Mouse (Mus musculus) midbrain, postnatal 0 days (tissue): Measurements from ENCODE around the gene Gprc5a. TPM values are rescaled to one million over a fixed set of nuclear protein-coding genes. Genes with fewer than 3 reads are reported as not detected.

ENCODE experiments used
- ATAC-seq: fragments of 200-750 bp; cut with Nextera tagmentation; 2 replicates; pipeline ENCODE4 v1.8.0; 2017; ENCODE audit warnings: moderate number of reproducible peaks, mild to moderate bottlenecking, moderate TSS enrichment, moderate library complexity; ENCODE audit not compliant: low FRiP score
- DNase-seq: peaks from one replicate; pipeline ENCODE4 v3.0.0-alpha.2; 2015; ENCODE audit warnings: low spot score
- H3K27ac ChIP-seq: fragments of 300-500 bp; sonication (generic); 2 replicates; pipeline ENCODE4 v1.5.1; 2014; ENCODE audit warnings: low read depth, mild to moderate bottlenecking, low read length, mixed read lengths
- H3K27me3 ChIP-seq: fragments of 300-500 bp; sonication (generic); 2 replicates; pipeline ENCODE4 v1.6.1; 2014; ENCODE audit warnings: low read length, control low read depth, mixed read lengths; ENCODE audit not compliant: insufficient read depth
- H3K36me3 ChIP-seq: fragments of 300-500 bp; sonication (generic); 2 replicates; pipeline ENCODE4 v1.6.1; 2014; ENCODE audit warnings: low read length, control low read depth, mixed read lengths; ENCODE audit not compliant: insufficient read depth
- H3K4me1 ChIP-seq: fragments of 300-500 bp; sonication (generic); 2 replicates; pipeline ENCODE4 v1.6.1; 2014; ENCODE audit warnings: mild to moderate bottlenecking, control low read depth, antibody characterized with exemption, low read length, mixed read lengths; ENCODE audit not compliant: insufficient read depth
- H3K4me2 ChIP-seq: fragments of 300-500 bp; sonication (generic); 2 replicates; pipeline ENCODE4 v1.6.1; 2014; ENCODE audit warnings: low read depth, mild to moderate bottlenecking, low read length, mixed read lengths; ENCODE audit not compliant: poor library complexity, severe bottlenecking
- H3K4me3 ChIP-seq: fragments of 300-500 bp; sonication (generic); 2 replicates; pipeline ENCODE4 v1.5.1; 2014; ENCODE audit warnings: low read depth, mild to moderate bottlenecking, low read length, moderate library complexity
- H3K9ac ChIP-seq: fragments of 300-500 bp; sonication (generic); replicated peaks from 2 replicates; pipeline ENCODE4 v1.6.1; 2014; ENCODE audit warnings: mild to moderate bottlenecking, low read length, moderate library complexity, mixed read lengths; ENCODE audit not compliant: poor library complexity, severe bottlenecking
- H3K9me3 ChIP-seq: fragments of 300-500 bp; sonication (generic); 2 replicates; pipeline ENCODE4 v1.6.1; 2016; ENCODE audit warnings: low read length, control low read depth
- CTCF ChIP-seq: IDR thresholded peaks from 2 replicates; pipeline ENCODE4 v1.5.1; 2016; ENCODE audit warnings: antibody characterized with exemption, mild to moderate bottlenecking
- WGBS: fragments of 180-500 bp; shearing (Covaris S2); extraction: QIAGEN DNeasy Blood & Tissue Kit; methylation state at CpG from one replicate; pipeline ENCODE4 v1.1.7; 2014; 5-methylcytosine and 5-hydroxymethylcytosine counted together
- polyA plus RNA-seq: library from polyadenylated mRNA; unstranded; fragments of >200 nt; fragmentation: Nextera tagmentation; extraction: Ambion mirVana; gene quantifications from 2 replicates; pipeline ENCODE4 v1.2.1, GENCODE M21; 2015
- total RNA-seq: library from RNA; depleted of rRNA; stranded (reverse); fragments of >200 nt; gene quantifications from 2 replicates; pipeline ENCODE4 v1.2.3, GENCODE M21; 2014; rRNA removed

Gene Gprc5a
- total RNA-seq: not detected in 2 replicates
- polyA plus RNA-seq: 0.21 and 0.49 TPM in 2 replicates

GRCm38 (mm10) chr6:135065236-135065957 is at the start of gene Gprc5a:
TSS of gene Gprc5a (plus strand) at chr6:135065651.
- H3K27ac ChIP-seq: no peak within 1 kb of the TSS; the same call in 1 of the 2 replicates
- TF ChIP-seq CTCF: no peak
- WGBS: 2% methylated on average over 44 of the region's 44 CpGs
- H3K36me3 ChIP-seq: no peaks in the 10 kb centered on the region
- peak; percentile 17 for DNase-seq
- H3K27me3 ChIP-seq: peaks cover 11% of the 10 kb centered on the region
- peak within 1 kb of the TSS; percentile 79 for H3K4me2 ChIP-seq
- H3K9me3 ChIP-seq: no peaks in the 10 kb centered on the region
- ATAC-seq: no peak
- H3K4me3 ChIP-seq: peak within 1 kb of the TSS; percentile 40
- peaks cover 3% of the 10 kb centered on the region; the same call in 1 of the 2 replicates for H3K4me1 ChIP-seq
- 0 out of 2 replicates have a peak within 1 kb of the TSS, but pooled peaks have one; percentile 39 for H3K9ac ChIP-seq

DNA sequence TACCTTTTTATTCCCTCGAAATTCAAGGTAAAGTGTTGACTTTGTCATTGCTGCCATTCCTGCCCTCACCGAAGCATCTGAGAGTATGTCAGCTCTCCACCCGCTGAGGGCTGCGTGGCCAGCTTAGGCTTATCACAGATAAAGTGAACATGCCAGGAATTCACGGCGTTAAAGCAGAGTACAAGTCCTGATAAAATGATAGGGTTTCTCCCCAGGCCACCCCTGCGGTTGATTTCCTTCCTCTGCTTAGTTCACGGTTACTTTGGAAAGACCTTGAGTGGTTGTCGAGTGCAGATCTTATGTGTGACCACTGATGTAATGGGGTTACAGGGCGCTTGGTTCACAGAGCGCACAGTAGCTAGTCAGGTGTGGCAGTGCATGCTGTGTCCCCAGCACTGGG is 48.2 kb upstream of the Gprc5a start:
- H3K9ac ChIP-seq: no peak overlapping the region
- H3K36me3 ChIP-seq: peaks cover 77% of the 10 kb centered on the region
- no peaks in the 10 kb centered on the region for H3K9me3 ChIP-seq
- H3K4me2 ChIP-seq: no peak overlapping the region
- H3K4me1 ChIP-seq: peaks cover 4% of the 10 kb centered on the region; the same call in 1 of the 2 replicates
- TF ChIP-seq CTCF: no peak
- no peaks in the 10 kb centered on the region for H3K27me3 ChIP-seq
- ATAC-seq: no peak
- DNase-seq: no peak
- no peak overlapping the region for H3K4me3 ChIP-seq
- 97% methylated on average over 11 of the region's 11 CpGs for WGBS
- H3K27ac ChIP-seq: no peak overlapping the region

- Histone ChIP-seq H3K4me1 (no peaks in the 10 kb centered on the region), H3K4me2 (no peak overlapping the region), H3K36me3 (peaks cover 88% of the 10 kb centered on the region), H3K4me3 (no peak overlapping the region), H3K27ac (no peak overlapping the region), H3K27me3 (no peaks in the 10 kb centered on the region), H3K9ac (no peak overlapping the region), H3K9me3 (no peaks in the 10 kb centered on the region)
- TF ChIP-seq CTCF: no peak
- 75% methylated on average over 10 of the region's 10 CpGs for WGBS
- DNase-seq: no peak
- ATAC-seq: no peak
Observed at GRCm38 (mm10) chr6:135019564-135019963, 45.9 kb upstream of the Gprc5a start.

DNA sequence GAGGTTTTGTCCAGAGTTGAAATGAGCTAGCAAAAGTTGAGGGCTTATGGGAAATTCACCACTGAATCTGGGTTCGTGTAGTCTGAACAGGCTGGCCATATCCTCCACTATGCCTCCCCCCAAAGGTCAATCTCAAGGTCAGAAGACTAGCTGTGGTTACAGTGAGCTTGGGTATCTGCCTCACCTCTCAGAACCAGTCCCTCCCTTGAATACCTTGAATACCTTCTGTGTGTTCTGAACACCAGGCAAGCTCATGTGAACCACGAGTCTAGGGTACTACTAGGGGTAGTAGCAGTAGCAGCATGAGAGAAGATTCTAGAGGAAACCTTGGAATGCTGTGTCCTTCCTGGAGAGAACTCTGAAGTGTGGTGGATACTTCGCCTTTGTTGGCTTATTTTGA is 43.8 kb upstream of the Gprc5a start:
- Histone ChIP-seq H3K9ac (no peak overlapping the region), H3K4me1 (no peaks in the 10 kb centered on the region), H3K9me3 (no peaks in the 10 kb centered on the region), H3K36me3 (peaks cover 72% of the 10 kb centered on the region), H3K4me3 (no peak overlapping the region), H3K27me3 (no peaks in the 10 kb centered on the region), H3K4me2 (no peak overlapping the region), H3K27ac (no peak overlapping the region)
- no peak for DNase-seq
- no peak for TF ChIP-seq CTCF
- WGBS: 94% methylated on average over 3 of the region's 3 CpGs
- ATAC-seq: no peak

DNA sequence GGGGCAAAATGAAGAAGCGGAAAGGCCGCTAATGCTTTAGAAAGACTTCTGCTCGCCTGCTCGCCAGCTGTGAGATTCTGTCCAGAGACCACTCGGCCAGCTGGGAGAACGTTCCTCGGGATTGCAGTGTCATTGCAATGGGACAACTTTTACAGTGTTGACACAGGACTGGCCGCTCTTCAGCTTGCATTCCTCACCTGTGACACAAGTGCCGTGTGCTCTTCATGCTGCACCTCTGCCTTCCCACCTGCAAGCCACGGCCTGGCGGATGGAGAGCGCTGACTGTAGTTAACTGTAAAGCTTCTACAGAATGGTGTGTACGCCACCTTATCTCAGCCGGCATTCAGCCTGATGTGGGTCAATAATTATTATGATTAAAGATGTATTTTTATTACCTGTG is 42.1 kb upstream of the Gprc5a start:
- peaks cover 55% of the 10 kb centered on the region for H3K36me3 ChIP-seq
- WGBS: 94% methylated on average over 14 of the region's 14 CpGs
- no peak for ATAC-seq
- H3K4me1 ChIP-seq: no peaks in the 10 kb centered on the region
- H3K9me3 ChIP-seq: no peaks in the 10 kb centered on the region
- H3K9ac ChIP-seq: no peak overlapping the region
- no peak for TF ChIP-seq CTCF
- no peaks in the 10 kb centered on the region for H3K27me3 ChIP-seq
- H3K4me3 ChIP-seq: no peak overlapping the region
- no peak for DNase-seq
- no peak overlapping the region for H3K4me2 ChIP-seq
- H3K27ac ChIP-seq: no peak overlapping the region

GRCm38 (mm10) chr6:135024781-135025420 is 40.5 kb upstream of the Gprc5a start:
- Histone ChIP-seq H3K36me3 (peaks cover 41% of the 10 kb centered on the region), H3K4me3 (no peak overlapping the region), H3K4me1 (no peaks in the 10 kb centered on the region), H3K27ac (no peak overlapping the region), H3K9ac (no peak overlapping the region), H3K9me3 (no peaks in the 10 kb centered on the region), H3K27me3 (no peaks in the 10 kb centered on the region), H3K4me2 (no peak overlapping the region)
- 88% methylated on average over 1 of the region's 1 CpGs for WGBS
- TF ChIP-seq CTCF: no peak
- ATAC-seq (no peak), DNase-seq (no peak)
